Mouse (Mus musculus) lung, adult 2 months (tissue): ENCODE measurements around the gene Phykpl. TPM values are rescaled to one million over a fixed set of nuclear protein-coding genes. Genes with fewer than 3 reads are reported as not detected.

Experiments
- DNase-seq: peaks from one replicate; pipeline ENCODE4 v3.0.0; 2022
- H3K4me1 ChIP-seq: fragments of 200-500 bp; 2 replicates; pipeline ENCODE4 v1.6.1; 2011; ENCODE audit warnings: low read length; ENCODE audit not compliant: control insufficient read depth, insufficient read depth
- H3K4me3 ChIP-seq: fragments of 200-500 bp; replicated peaks from 2 replicates; pipeline ENCODE3; 2011; ENCODE audit warnings: low read depth, mild to moderate bottlenecking, control low read depth, low read length; ENCODE audit errors: extremely low read depth
- CTCF ChIP-seq: fragments of 200-500 bp; IDR thresholded peaks from 2 replicates; pipeline ENCODE4 v1.5.1; 2011; ENCODE audit warnings: mild to moderate bottlenecking, low read length, control low read depth; ENCODE audit not compliant: insufficient read depth
- POLR2A ChIP-seq: fragments of 200-500 bp; IDR thresholded peaks from 2 replicates; pipeline ENCODE4 v1.6.1; 2011; ENCODE audit warnings: low read depth, mild to moderate bottlenecking, control low read depth, low read length, borderline replicate concordance; ENCODE audit errors: extremely low read depth
- WGBS: fragments of 180-500 bp; shearing (Covaris S2); methylation state at CpG from one replicate; pipeline ENCODE4 v1.1.7; 2018; 5-methylcytosine and 5-hydroxymethylcytosine counted together
- polyA plus RNA-seq: library from polyadenylated mRNA; depleted of rRNA; stranded (reverse); fragments of >200 nt; gene quantifications from 2 replicates; pipeline ENCODE4 v1.2.3, GENCODE M21; 2012; rRNA removed

Gene Phykpl
- polyA plus RNA-seq, result 19.8 and 25.4 TPM in 2 replicates

GRCm38 (mm10) chr11:51584431-51585248 lies at the start of gene Phykpl:
Phykpl (plus strand) TSS chr11:51584757.
- WGBS, result under 1% methylated on average over 59 of the region's 59 CpGs

GRCm38 (mm10) chr11:51538388-51538787 lies 46.2 kb upstream of the Phykpl start:
- WGBS, result 74% methylated on average over 7 of the region's 7 CpGs
- Histone ChIP-seq H3K4me3 (no peak overlapping the region), H3K4me1 (no peaks in the 10 kb centered on the region)
- DNase-seq, result no peak
- no peak for TF ChIP-seq POLR2A
- no peak for TF ChIP-seq CTCF

More at GRCm38 (mm10) chr11:51584431-51585248, at the start of gene Phykpl:
- peak; percentile 99 for DNase-seq
- peaks cover 11% of the 10 kb centered on the region for H3K4me1 ChIP-seq
- no peak for TF ChIP-seq CTCF
- TF ChIP-seq POLR2A, result peak; percentile 98
- peak within 1 kb of the TSS; percentile 92 for H3K4me3 ChIP-seq

- no peak for DNase-seq
- no peak for TF ChIP-seq POLR2A
- TF ChIP-seq CTCF, result no peak
- Histone ChIP-seq H3K4me3 (no peak overlapping the region), H3K4me1 (no peaks in the 10 kb centered on the region)
- 63% methylated on average over 13 of the region's 13 CpGs for WGBS
Measured at GRCm38 (mm10) chr11:51538919-51539758, 45.4 kb upstream of the Phykpl start.

- WGBS, result 8% methylated on average over 10 of the region's 10 CpGs
- Histone ChIP-seq H3K4me3 (no peak overlapping the region), H3K4me1 (no peaks in the 10 kb centered on the region)
- peak; percentile 89 for TF ChIP-seq CTCF
- TF ChIP-seq POLR2A, result no peak
- peak; percentile 93 for DNase-seq
Measured at GRCm38 (mm10) chr11:51539759-51540282, 44.7 kb upstream of the Phykpl start.

- DNase-seq, result peak; percentile 13
- TF ChIP-seq POLR2A, result no peak
- no peak for TF ChIP-seq CTCF
- H3K4me1 ChIP-seq, result no peaks in the 10 kb centered on the region
- 65% methylated on average over 9 of the region's 9 CpGs for WGBS
- no peak overlapping the region for H3K4me3 ChIP-seq
Measured at GRCm38 (mm10) chr11:51542424-51542823, 42.1 kb upstream of the Phykpl start.

- no peak for DNase-seq
- no peak for TF ChIP-seq CTCF
- no peaks in the 10 kb centered on the region for H3K4me1 ChIP-seq
- WGBS, result 62% methylated on average over 7 of the region's 7 CpGs
- no peak overlapping the region for H3K4me3 ChIP-seq
Measured at GRCm38 (mm10) chr11:51543487-51544050, 41.0 kb upstream of the Phykpl start.

DNA sequence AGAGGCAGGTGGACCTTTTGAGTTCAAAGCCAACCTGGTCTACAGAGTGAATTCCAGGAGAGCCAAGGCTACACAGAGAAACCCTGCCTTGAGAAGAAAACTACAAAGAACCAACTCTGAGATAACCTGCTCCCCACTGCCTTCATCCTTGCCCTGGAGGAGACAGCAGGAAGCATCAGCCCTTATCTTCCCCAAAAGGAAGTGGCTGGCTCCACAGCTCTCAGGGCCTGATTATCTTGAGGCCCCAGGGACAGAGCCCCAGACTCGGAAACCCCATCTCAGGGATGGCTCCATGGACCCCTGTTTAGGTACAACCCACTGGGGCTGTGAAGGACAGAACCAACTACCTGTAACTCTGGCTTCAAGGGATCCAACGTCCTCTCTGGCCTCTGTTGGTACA lies 40.1 kb upstream of the Phykpl start:
- no peak for DNase-seq
- no peak for TF ChIP-seq CTCF
- no peak for TF ChIP-seq POLR2A
- no peaks in the 10 kb centered on the region for H3K4me1 ChIP-seq
- H3K4me3 ChIP-seq, result no peak overlapping the region
- 59% methylated on average over 2 of the region's 2 CpGs for WGBS

DNA sequence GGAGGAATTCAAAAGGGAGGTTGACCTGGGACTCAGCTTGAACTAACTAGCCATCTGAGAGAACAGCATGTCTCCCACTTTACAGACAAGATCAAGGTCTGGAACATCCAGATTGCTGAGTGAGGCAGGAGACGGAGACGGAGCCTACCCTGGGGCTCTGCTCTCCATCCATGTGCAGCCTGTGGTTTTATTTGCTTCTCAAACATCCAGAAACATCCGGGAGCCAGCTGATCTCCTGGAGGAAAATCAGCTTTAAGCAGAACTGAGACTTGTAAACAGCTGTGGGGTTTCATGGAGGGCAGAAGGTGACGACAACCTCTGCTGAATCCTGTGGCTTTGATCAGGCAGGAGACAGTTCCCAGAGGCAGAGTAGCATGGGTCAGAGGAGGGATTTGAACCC lies 38.7 kb upstream of the Phykpl start:
- TF ChIP-seq POLR2A (no peak), CTCF (no peak)
- DNase-seq, result no peak
- Histone ChIP-seq H3K4me1 (no peaks in the 10 kb centered on the region), H3K4me3 (no peak overlapping the region)
- WGBS, result 69% methylated on average over 4 of the region's 4 CpGs

DNA sequence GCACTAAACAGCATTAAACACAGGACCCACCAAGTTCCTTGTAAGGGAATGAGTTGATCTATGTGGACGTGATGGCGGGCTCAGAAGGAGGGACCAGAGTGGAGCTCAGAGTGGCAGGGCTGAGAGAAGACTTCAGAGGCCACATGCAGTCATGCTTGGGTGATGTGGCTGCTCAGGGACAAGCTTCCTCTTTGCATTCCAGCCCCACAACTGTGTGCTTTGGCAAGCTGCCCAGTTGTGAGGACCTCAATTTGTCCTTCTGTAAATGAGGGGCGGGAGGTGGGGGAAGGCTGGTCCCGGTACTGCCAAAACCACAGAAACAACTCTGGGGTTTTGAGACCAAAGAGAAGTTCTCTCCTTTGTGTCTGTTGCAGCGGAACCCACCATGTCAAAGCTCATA lies 33.3 kb upstream of the Phykpl start:
- TF ChIP-seq POLR2A (no peak), CTCF (no peak)
- WGBS, result 36% methylated on average over 5 of the region's 5 CpGs
- Histone ChIP-seq H3K4me3 (no peak overlapping the region), H3K4me1 (no peaks in the 10 kb centered on the region)
- no peak for DNase-seq
